Mouse (Mus musculus) spleen, adult 2 months (tissue): ENCODE results near the gene Cacna1s.

Experiments
- CTCF ChIP-seq: fragments of 200-500 bp; IDR thresholded peaks from 2 replicates; pipeline ENCODE4 v1.5.1; 2011; ENCODE audit warnings: mild to moderate bottlenecking, inconsistent platforms; ENCODE audit not compliant: insufficient read depth, insufficient read length, insufficient replicate concordance; ENCODE audit errors: extremely low read depth
- POLR2A ChIP-seq: fragments of 200-500 bp; IDR thresholded peaks from 2 replicates; pipeline ENCODE4 v1.6.1; 2011; ENCODE audit warnings: low read depth, low read length, inconsistent platforms

DNA sequence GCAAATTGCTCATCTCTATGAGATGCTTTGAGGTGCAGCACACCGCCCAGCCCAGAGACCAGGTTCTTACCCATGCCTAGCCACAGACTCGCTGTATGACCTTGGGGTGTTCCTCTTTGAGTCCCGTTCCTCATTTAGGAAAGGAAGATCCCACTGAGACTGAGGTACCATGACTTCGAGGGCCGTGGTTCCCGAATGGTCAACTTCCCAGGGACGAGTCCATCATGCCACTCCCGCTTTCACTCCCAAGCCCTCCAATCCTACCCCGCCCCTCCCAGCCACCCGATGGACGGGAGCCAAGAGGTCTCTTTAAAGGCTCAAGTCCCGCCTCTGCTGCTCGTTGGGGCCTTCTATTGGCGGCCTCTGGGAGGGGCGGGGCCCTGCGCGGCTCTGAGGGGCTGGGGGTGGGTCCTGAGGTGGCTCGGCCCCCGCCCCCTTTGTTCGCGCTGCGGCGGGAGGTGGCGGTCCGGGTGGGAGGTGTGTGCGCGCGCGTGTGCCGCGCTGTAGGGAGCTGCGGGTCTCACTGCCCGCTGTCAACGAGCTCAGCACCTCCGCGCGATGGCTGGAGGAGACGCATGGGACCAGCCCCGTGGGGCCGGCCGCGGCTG is 78.5 kb downstream of the Cacna1s start, which contains the start of gene Kif21b:
- TF ChIP-seq CTCF (no peak), POLR2A (peak; percentile 86)
